Mouse (Mus musculus) induced T-regulatory cell, adult 2 months (primary cell): Measurements from ENCODE around the gene Pknox2.
A peak's percentile ranks its signal among the peaks of the same experiment; 100 is the strongest.

Experiments used
- DNase-seq: peaks from one replicate; pipeline ENCODE4 v3.0.0-alpha.2; 2012; ENCODE audit warnings: low read depth

Gene Pknox2

GRCm38 (mm10) chr9:37147359-37147685 is at the start of gene Pknox2:
Pknox2 (minus strand) TSS chr9:37147407.
- peak; percentile 49 for DNase-seq

GRCm38 (mm10) chr9:37188024-37188423 is 40.8 kb upstream of the Pknox2 start:
- no peak for DNase-seq

- no peak for DNase-seq
These were observed 40.2 kb upstream of the Pknox2 start for GRCm38 (mm10) chr9:37187407-37187806.

GRCm38 (mm10) chr9:37183176-37183575 is 36.0 kb upstream of the Pknox2 start:
- DNase-seq = no peak

GRCm38 (mm10) chr9:37181596-37181995 is 34.4 kb upstream of the Pknox2 start:
- no peak for DNase-seq

- no peak for DNase-seq
These were observed 32.4 kb upstream of the Pknox2 start for GRCm38 (mm10) chr9:37179596-37179995.

GRCm38 (mm10) chr9:37178911-37179310 is 31.7 kb upstream of the Pknox2 start:
- no peak for DNase-seq

GRCm38 (mm10) chr9:37177551-37177950 is 30.3 kb upstream of the Pknox2 start:
- DNase-seq = no peak

- peak; percentile 61 for DNase-seq
These were observed 29.9 kb upstream of the Pknox2 start for GRCm38 (mm10) chr9:37177107-37177506.

- no peak for DNase-seq
These were observed 28.8 kb upstream of the Pknox2 start for GRCm38 (mm10) chr9:37176002-37176401.

- DNase-seq = no peak
These were observed 26.2 kb upstream of the Pknox2 start for GRCm38 (mm10) chr9:37173376-37173775.

GRCm38 (mm10) chr9:37166899-37167298 is 19.7 kb upstream of the Pknox2 start:
- peak; percentile 7 for DNase-seq

- no peak for DNase-seq
These were observed 13.5 kb upstream of the Pknox2 start for GRCm38 (mm10) chr9:37160686-37161085.

- DNase-seq = no peak
These were observed 679 bp upstream of the Pknox2 start for GRCm38 (mm10) chr9:37147886-37148285.

GRCm38 (mm10) chr9:37146603-37147358 is 426 bp downstream of the Pknox2 start:
- peak; percentile 43 for DNase-seq

- DNase-seq = peak; percentile 8
These were observed 929 bp downstream of the Pknox2 start for GRCm38 (mm10) chr9:37146353-37146602.

GRCm38 (mm10) chr9:37145616-37146352 is 1.4 kb downstream of the Pknox2 start:
- peak; percentile 9 for DNase-seq

- peak; percentile 2 for DNase-seq
These were observed 2.0 kb downstream of the Pknox2 start for GRCm38 (mm10) chr9:37145151-37145615.

- DNase-seq = no peak
These were observed 2.5 kb downstream of the Pknox2 start for GRCm38 (mm10) chr9:37144696-37145095.

- no peak for DNase-seq
These were observed 3.0 kb downstream of the Pknox2 start for GRCm38 (mm10) chr9:37144251-37144650.

GRCm38 (mm10) chr9:37143046-37143931 is 3.9 kb downstream of the Pknox2 start:
- no peak for DNase-seq

- no peak for DNase-seq
These were observed 5.1 kb downstream of the Pknox2 start for GRCm38 (mm10) chr9:37142107-37142506.
